Mouse (Mus musculus) right cerebral cortex, adult 2 months (tissue): Measurements from ENCODE around the gene Fam155a.

Experiments used
- DNase-seq, 2 experiments: peaks; one replicate each; pipeline ENCODE4 v3.0.0; 2021 to 2022; ENCODE audit warnings: low spot score in 2 of 2

The Fam155a gene

GRCm38 (mm10) chr8:9770999-9771605 lies at the start of gene Fam155a:
Gene Fam155a (minus strand): TSS chr8:9771161.
- DNase-seq = peak; percentile 42 to 55

GRCm38 (mm10) chr8:9813273-9813946 lies 42.4 kb upstream of the Fam155a start:
- DNase-seq = no peak

GRCm38 (mm10) chr8:9810955-9811530 lies 40.1 kb upstream of the Fam155a start:
- DNase-seq = peak; percentile 49 to 61

DNA sequence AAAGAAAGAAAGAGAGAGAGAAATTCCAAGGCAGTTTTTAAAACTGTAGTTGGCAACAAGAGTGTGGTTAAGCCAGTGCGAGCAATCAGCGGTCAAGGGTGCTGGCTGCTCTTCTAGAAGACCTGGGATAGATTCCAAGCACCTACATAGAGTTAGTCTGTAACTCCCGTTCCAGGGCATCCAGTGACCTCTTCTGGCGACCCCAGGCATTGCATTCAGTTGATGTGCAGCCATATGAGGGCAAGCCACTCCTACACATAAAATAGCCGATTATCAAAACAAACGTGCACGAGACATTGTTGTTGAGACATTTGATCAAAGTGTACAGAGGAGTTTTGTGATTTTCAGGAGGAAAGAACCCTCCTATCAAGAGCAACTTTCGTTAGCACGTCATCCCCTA lies 37.6 kb upstream of the Fam155a start:
- no peak for DNase-seq

- DNase-seq = no peak
Measured at GRCm38 (mm10) chr8:9805676-9806075, 34.7 kb upstream of the Fam155a start.

GRCm38 (mm10) chr8:9800346-9800745 lies 29.4 kb upstream of the Fam155a start:
- DNase-seq = peak; percentile 17 to 19

DNA sequence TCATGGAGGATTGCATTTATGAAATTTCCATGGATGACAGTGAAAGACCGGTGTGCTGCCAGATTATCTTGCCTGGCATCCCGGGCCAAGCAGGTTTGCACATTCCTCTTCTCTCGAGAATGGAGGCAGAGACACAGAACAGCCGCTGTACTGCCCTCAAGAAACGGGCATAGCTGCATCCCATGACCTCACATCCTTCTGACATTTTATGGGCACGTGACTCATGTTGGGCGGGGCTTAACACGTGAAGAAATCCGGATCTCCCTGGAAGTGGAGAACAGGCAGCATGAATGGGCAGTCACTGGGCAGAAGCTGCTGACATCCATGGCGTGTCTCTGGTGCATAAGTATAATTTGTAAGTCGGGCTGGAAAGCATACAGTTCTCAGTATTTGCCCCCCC lies 29.0 kb upstream of the Fam155a start:
- DNase-seq = no peak

DNA sequence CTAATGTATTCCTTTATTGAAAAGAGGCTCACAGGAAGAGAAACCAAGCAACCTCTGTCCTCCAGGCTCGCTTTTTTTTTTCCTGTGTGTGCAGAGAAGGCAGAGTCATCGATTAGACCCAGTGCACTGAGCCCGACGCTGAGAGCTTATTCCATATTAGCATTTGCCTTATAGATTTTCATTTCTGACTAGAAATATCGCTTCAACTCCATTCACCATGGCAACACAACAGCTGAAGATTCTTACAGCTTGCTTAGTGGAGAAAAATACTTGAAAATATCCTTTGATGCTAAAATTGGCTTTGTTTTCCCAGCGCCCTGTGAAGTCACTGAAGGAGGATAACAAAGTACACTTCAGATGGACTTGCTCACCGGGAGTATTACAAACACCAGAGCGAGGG lies 26.6 kb upstream of the Fam155a start:
- DNase-seq = peak; percentile 26 to 30

DNA sequence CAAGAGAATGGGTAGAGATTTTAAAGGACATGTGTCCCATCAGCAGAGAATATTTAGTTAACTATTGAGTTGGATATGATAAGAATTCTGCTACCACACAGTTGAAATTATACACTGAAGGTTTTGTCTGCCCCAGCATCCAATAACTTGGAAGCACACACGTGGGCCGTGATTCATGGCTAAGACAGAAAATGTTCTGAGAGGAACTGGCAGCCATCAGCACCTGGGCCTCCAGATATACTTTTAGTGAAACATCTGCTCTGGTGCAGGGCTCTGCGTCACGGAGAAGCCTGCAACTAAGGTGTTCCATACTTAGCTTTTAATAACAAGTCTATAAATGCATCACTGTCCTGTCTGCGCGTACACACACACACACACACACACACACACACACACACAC lies 24.8 kb upstream of the Fam155a start:
- DNase-seq = peak; percentile 26 to 36

DNA sequence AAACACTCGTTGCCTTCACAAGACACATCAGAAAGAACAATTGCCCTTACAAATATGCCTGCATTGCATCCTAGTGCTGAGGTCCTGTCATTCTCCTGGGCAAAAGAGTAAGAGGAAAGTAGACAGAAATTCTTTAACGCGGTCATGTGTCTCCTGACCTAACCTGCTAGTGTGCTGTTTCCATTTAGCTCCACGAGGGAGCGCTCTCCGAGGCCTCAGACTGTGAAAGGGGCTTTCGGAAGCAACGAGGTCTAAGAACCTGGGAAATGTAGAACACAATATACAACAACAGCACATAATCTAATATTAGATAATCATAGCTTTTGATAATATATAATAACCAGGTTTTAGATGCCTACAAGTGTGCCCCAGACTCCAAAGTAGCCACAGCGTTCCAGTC lies 22.4 kb upstream of the Fam155a start:
- DNase-seq = no peak

DNA sequence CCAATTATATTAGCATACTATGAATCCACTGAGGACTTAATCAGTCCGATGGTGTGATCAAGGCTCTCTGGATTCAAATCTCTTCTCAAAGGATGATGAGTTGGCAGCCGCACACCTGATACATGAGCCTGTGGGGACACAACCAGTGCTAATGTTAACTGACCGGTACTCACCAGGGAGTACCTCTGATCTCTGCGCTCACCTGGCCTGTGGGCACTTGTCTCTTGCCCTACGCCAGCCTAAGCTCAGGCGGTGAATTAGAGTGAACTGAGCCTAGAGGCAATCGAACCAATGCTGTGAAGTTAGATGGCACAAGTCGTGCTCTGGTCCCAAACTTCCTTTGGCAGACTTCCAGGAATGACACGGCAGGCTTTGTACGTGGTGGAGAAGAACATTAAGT lies 9.4 kb upstream of the Fam155a start:
- DNase-seq = no peak

DNA sequence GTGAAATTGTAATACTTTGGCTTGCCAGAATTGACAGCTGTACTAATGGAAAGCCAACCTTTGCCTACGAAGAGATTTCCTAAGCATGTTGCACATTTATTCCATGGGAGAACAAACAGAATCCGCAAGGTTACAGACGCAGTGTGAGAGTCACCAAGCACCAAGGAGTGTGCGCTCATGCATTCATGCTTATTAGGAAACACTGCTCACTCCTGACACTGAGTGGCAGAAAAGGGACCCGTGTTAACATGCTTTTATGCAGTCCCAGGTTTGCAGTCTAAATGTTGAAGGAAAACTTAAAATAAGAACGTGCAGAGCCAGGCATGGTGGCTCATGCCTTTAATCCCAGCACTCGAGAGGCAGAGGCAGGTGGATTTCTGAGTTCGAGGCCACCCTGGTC lies 7.2 kb upstream of the Fam155a start:
- no peak for DNase-seq

- no peak for DNase-seq
Measured at GRCm38 (mm10) chr8:9776818-9777217, 5.9 kb upstream of the Fam155a start.

- DNase-seq = peak; percentile 54 to 56
Measured at GRCm38 (mm10) chr8:9772519-9772840, 1.5 kb upstream of the Fam155a start.

- peak; percentile 42 to 57 for DNase-seq
Measured at GRCm38 (mm10) chr8:9771606-9772518, 901 bp upstream of the Fam155a start.

- peak; percentile 48 to 72 for DNase-seq
Measured at GRCm38 (mm10) chr8:9770261-9770998, 531 bp downstream of the Fam155a start.

GRCm38 (mm10) chr8:9769061-9769460 lies 1.9 kb downstream of the Fam155a start:
- peak; percentile 15 to 16 for DNase-seq

- peak; percentile 11 to 12 for DNase-seq
Measured at GRCm38 (mm10) chr8:9735169-9735568, 35.8 kb downstream of the Fam155a start.

DNA sequence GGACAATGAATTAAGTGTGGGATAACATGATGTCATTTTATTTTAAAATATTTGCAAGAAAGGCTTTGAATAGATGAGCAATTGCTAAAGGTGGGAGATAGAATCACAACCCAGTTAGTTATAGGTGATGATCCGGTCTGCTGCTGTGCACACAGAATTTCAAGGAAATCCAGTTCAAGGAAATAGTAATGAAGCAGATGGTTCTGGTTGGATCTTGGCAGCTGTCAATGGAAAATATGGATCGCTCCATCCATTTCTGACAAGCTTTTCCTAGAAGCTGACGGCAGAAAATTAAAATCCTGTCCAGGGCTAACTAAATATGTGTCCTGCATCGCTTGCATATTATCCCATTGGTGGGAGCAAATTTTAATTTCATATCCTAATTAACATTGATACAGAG lies 61.2 kb downstream of the Fam155a start:
- no peak for DNase-seq

DNA sequence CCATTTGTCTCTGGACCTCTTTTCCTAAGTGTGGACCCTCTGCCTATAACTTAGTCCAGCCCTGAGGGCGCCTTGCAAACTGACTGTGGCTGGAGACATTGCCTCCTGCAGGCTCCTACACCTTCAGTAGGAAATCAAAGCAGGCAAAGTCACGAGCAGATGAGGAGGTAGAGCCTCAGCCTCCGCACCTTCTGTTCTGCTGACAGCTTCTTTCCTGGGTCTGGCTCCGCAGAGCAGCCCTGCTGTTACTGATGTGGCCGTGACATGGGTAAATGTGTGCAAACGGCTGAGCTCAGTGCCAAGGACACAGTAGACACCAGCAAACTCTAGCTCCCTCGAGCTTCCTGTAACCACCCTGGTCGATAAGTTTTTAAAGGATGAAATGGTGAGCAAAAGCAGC lies 63.5 kb downstream of the Fam155a start:
- DNase-seq = peak; percentile 85 to 87

- DNase-seq = peak; percentile 21 to 26
Measured at GRCm38 (mm10) chr8:9694794-9695193, 76.2 kb downstream of the Fam155a start.

DNA sequence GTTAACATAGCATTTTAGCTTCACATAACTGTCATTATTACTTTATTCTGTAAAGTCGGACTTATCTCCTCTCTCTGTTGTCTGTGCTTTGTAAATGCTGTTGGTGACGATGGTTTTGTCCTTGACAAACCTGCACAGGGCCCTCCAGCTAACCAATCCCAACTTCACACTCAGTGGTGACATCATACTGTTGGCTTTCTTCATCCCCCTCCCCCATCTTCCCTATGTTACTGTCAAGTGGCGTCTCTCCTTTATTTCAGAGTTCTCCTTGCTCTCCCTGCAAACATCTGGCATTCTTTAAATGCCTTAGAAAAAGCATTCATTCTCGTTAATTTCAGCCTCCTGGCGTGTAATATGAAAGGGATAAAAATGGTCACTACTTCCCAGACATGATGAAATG lies 78.6 kb downstream of the Fam155a start:
- DNase-seq = no peak
